Mouse (Mus musculus) heart, embryonic 14.5 days (tissue): ENCODE results near the gene Mrpl51. TPM values are rescaled to one million over a fixed set of nuclear protein-coding genes. Genes with fewer than 3 reads are reported as not detected.

Experiments
- ATAC-seq: fragments of 200-750 bp; cut with Nextera tagmentation; 2 replicates; pipeline ENCODE4 v1.8.0; 2017; ENCODE audit warnings: low read depth, moderate TSS enrichment; ENCODE audit not compliant: insufficient number of reproducible peaks, insufficient read depth, low FRiP score
- H3K27ac ChIP-seq, 2 experiments: fragments of 200-500 bp in 1 of 2; fragments of 300-500 bp in 1 of 2; sonication (generic) in 1 of 2; replicated peaks in 1 of 2; 2 replicates each; pipeline ENCODE4 v1.5.1; 2012 to 2014; ENCODE audit warnings: low read depth in 2 of 2, low read length in 2 of 2, control low read depth in 1 of 2, mild to moderate bottlenecking in 1 of 2, mixed read lengths in 1 of 2; ENCODE audit not compliant: control insufficient read depth in 1 of 2, insufficient read depth in 1 of 2
- H3K27me3 ChIP-seq: fragments of 300-500 bp; sonication (generic); 2 replicates; pipeline ENCODE4 v1.6.1; 2014; ENCODE audit warnings: mild to moderate bottlenecking, low read length, control low read depth; ENCODE audit not compliant: control insufficient read depth, insufficient read depth
- H3K36me3 ChIP-seq: fragments of 300-500 bp; sonication (generic); 2 replicates; pipeline ENCODE4 v1.6.1; 2014; ENCODE audit warnings: mild to moderate bottlenecking, control low read depth, low read length, mixed read lengths; ENCODE audit not compliant: control insufficient read depth, insufficient read depth
- H3K4me1 ChIP-seq, 2 experiments: fragments of 200-500 bp in 1 of 2; fragments of 300-500 bp in 1 of 2; sonication (generic) in 1 of 2; 2 replicates each; pipeline ENCODE4 v1.6.1; 2012 to 2014; ENCODE audit warnings: low read length in 2 of 2, control low read depth in 1 of 2, mixed read lengths in 1 of 2; ENCODE audit not compliant: control insufficient read depth in 2 of 2, insufficient read depth in 2 of 2
- H3K4me2 ChIP-seq: fragments of 300-500 bp; sonication (generic); 2 replicates; pipeline ENCODE4 v1.6.1; 2014; ENCODE audit warnings: mild to moderate bottlenecking, low read length
- H3K4me3 ChIP-seq, 2 experiments: fragments of 200-500 bp in 1 of 2; fragments of 300-500 bp in 1 of 2; sonication (generic) in 1 of 2; 2 replicates each; pipeline ENCODE4 v1.5.1; 2012 to 2014; ENCODE audit warnings: low read length in 2 of 2, mild to moderate bottlenecking in 2 of 2, control low read depth in 1 of 2, low read depth in 1 of 2, moderate library complexity in 1 of 2; ENCODE audit not compliant: control insufficient read depth in 1 of 2, insufficient read depth in 1 of 2
- H3K9ac ChIP-seq: fragments of 300-500 bp; sonication (generic); 2 replicates; pipeline ENCODE4 v1.6.1; 2014; ENCODE audit warnings: mild to moderate bottlenecking, low read length
- H3K9me3 ChIP-seq: fragments of 300-500 bp; sonication (generic); 2 replicates; pipeline ENCODE4 v1.6.1; 2016; ENCODE audit warnings: low read length, control low read depth; ENCODE audit not compliant: control insufficient read depth
- WGBS: fragments of 180-500 bp; shearing (Covaris S2); extraction: QIAGEN DNeasy Blood & Tissue Kit; methylation state at CpG from one replicate; pipeline ENCODE4 v1.1.7; 2014; 5-methylcytosine and 5-hydroxymethylcytosine counted together
- polyA plus RNA-seq: library from polyadenylated mRNA; unstranded; fragments of >200 nt; fragmentation: Nextera tagmentation; extraction: Ambion mirVana; gene quantifications from 2 replicates; pipeline ENCODE4 v1.2.1, GENCODE M21; 2014

Gene Mrpl51
- polyA plus RNA-seq, result 261 and 264 TPM in 2 replicates

GRCm38 (mm10) chr6:125191332-125192015, at the start of gene Mrpl51, which contains the start of gene Ncapd2:
TSS of gene Mrpl51 (plus strand) at chr6:125191801.
TSS of gene Ncapd2 (minus strand) at chr6:125191701.
- H3K27me3 ChIP-seq, result no peaks in the 10 kb centered on the region
- WGBS, result under 1% methylated on average over 54 of the region's 54 CpGs
- H3K27ac ChIP-seq, result peak within 1 kb of the TSS; percentile 93 to 100
- H3K9ac ChIP-seq, result peak within 1 kb of the TSS; percentile 92
- H3K36me3 ChIP-seq, result peaks cover 62% of the 10 kb centered on the region
- peak; percentile 94 for ATAC-seq
- peaks cover 2 to 21% of the 10 kb centered on the region in 2 experiments; a peak in 2 of 4 replicates for H3K4me1 ChIP-seq
- H3K9me3 ChIP-seq, result no peaks in the 10 kb centered on the region
- peak within 1 kb of the TSS; percentile 75 to 80 for H3K4me3 ChIP-seq
- H3K4me2 ChIP-seq, result peak within 1 kb of the TSS; percentile 90

GRCm38 (mm10) chr6:125142436-125142835, 49.2 kb upstream of the Mrpl51 start:
- Histone ChIP-seq H3K27ac (no peak overlapping the region), H3K4me3 (no peak overlapping the region), H3K4me2 (no peak overlapping the region), H3K9ac (no peak overlapping the region), H3K36me3 (peaks cover 70% of the 10 kb centered on the region), H3K4me1 (peaks cover 14 to 23% of the 10 kb centered on the region in 2 experiments), H3K9me3 (no peaks in the 10 kb centered on the region), H3K27me3 (no peaks in the 10 kb centered on the region)
- ATAC-seq, result no peak
- WGBS, result 88% methylated on average over 8 of the region's 8 CpGs

GRCm38 (mm10) chr6:125143128-125143527, 48.5 kb upstream of the Mrpl51 start:
- no peak for ATAC-seq
- H3K9me3 ChIP-seq, result no peaks in the 10 kb centered on the region
- H3K4me2 ChIP-seq, result no peak overlapping the region
- no peak overlapping the region for H3K4me3 ChIP-seq
- H3K9ac ChIP-seq, result no peak overlapping the region
- H3K27me3 ChIP-seq, result no peaks in the 10 kb centered on the region
- WGBS, result 81% methylated on average over 3 of the region's 3 CpGs
- peaks cover 20 to 30% of the 10 kb centered on the region in 2 experiments for H3K4me1 ChIP-seq
- no peak overlapping the region for H3K27ac ChIP-seq
- H3K36me3 ChIP-seq, result peaks cover 64% of the 10 kb centered on the region

GRCm38 (mm10) chr6:125143904-125144303, 47.7 kb upstream of the Mrpl51 start:
- Histone ChIP-seq H3K9me3 (no peaks in the 10 kb centered on the region), H3K36me3 (peaks cover 56% of the 10 kb centered on the region), H3K27me3 (no peaks in the 10 kb centered on the region), H3K4me2 (no peak overlapping the region), H3K4me1 (peaks cover 26 to 37% of the 10 kb centered on the region in 2 experiments), H3K27ac (no peak overlapping the region), H3K9ac (no peak overlapping the region), H3K4me3 (no peak overlapping the region)
- ATAC-seq, result no peak
- 86% methylated on average over 9 of the region's 9 CpGs for WGBS

GRCm38 (mm10) chr6:125145001-125145400, 46.6 kb upstream of the Mrpl51 start, which contains the start of gene Iffo1:
TSS of gene Iffo1 (plus strand) at chr6:125145241.
- H3K9ac ChIP-seq, result peak within 1 kb of the TSS; percentile 89
- WGBS, result 0% methylated on average over 15 of the region's 16 CpGs
- H3K9me3 ChIP-seq, result no peaks in the 10 kb centered on the region
- H3K4me3 ChIP-seq, result peak within 1 kb of the TSS; percentile 81 to 83
- peak; percentile 79 for ATAC-seq
- H3K27ac ChIP-seq, result peak within 1 kb of the TSS; percentile 86 to 92
- H3K4me1 ChIP-seq, result peaks cover 36 to 47% of the 10 kb centered on the region in 2 experiments
- no peaks in the 10 kb centered on the region for H3K27me3 ChIP-seq
- H3K4me2 ChIP-seq, result peak within 1 kb of the TSS; percentile 87
- H3K36me3 ChIP-seq, result peaks cover 45% of the 10 kb centered on the region

- WGBS, result under 1% methylated on average over 34 of the region's 35 CpGs
- Histone ChIP-seq H3K4me1 (peaks cover 36 to 52% of the 10 kb centered on the region in 2 experiments), H3K36me3 (peaks cover 40% of the 10 kb centered on the region), H3K4me2 (peak overlapping the region; percentile 87), H3K27me3 (no peaks in the 10 kb centered on the region), H3K9ac (peak overlapping the region; percentile 89), H3K9me3 (no peaks in the 10 kb centered on the region), H3K27ac (peak overlapping the region; percentile 86 to 92), H3K4me3 (peak overlapping the region; percentile 81 to 83)
- peak; percentile 3; the same call in 1 of the 2 replicates for ATAC-seq
Observed at GRCm38 (mm10) chr6:125145479-125145951, 46.1 kb upstream of the Mrpl51 start.

- H3K4me1 ChIP-seq, result peaks cover 36 to 52% of the 10 kb centered on the region in 2 experiments
Observed at GRCm38 (mm10) chr6:125146148-125146547, 45.5 kb upstream of the Mrpl51 start.

More at GRCm38 (mm10) chr6:125146148-125146547, 45.5 kb upstream of the Mrpl51 start:
- WGBS, result 40% methylated on average over 7 of the region's 7 CpGs
- no peak for ATAC-seq
- no peaks in the 10 kb centered on the region for H3K9me3 ChIP-seq
- peak overlapping the region in 1 of 2 experiments; percentile 92; a peak in 1 of 4 replicates for H3K27ac ChIP-seq
- peak overlapping the region; percentile 87 for H3K4me2 ChIP-seq
- peak overlapping the region; percentile 81 to 83 for H3K4me3 ChIP-seq
- H3K27me3 ChIP-seq, result no peaks in the 10 kb centered on the region
- H3K9ac ChIP-seq, result peak overlapping the region; percentile 89
- peaks cover 37% of the 10 kb centered on the region for H3K36me3 ChIP-seq
